Comparison of ENCODE assay signal across 13 mouse cellular contexts in the genomic region with DNA sequence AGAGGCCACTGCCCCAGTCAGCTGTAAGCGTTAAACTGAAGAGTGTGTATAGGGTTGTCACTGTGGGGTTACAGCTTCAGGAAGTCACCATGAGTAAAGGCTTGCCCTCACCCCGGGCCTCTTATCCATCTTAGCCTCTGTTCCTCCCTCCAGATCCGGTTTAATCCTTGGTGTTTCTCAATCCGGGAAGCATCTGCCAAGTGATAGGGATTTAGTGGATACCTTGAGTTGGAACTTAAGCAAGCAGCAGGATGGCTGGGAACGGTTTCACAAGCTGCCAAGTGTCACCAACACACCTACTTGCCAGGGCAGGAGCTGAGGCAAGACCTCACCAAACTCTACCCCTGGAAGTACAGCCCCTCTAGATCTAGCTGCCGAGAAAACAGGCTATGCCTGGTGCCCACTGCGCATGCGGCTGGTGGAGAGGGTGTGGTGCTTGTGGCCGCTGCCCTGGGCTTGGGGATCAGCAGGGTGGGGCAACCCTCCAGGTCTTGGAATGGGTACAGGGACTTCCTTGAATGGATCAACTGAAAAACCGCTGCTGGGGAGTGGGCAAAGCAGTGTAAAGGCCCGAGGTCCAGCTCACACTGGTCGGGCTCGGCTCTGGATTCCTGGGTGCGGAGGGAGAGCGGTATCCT. TPM values are rescaled to one million over a fixed set of nuclear protein-coding genes. Genes with fewer than 3 reads are reported as not detected.
DNase-seq lines count a peak whose midpoint lies in the region; ATAC-seq lines count a peak whose summit lies in the region.
"Had no signal": no experiment of that assay in that cellular context is flagged by ENCODE, and none has a peak within 500 bp of the region (broad histone marks: within the 10 kb centered on the region; RNA-seq: fewer than 3 reads in every experiment).

No protein-coding gene starts in this region.

- 67% methylated on average over 15 of the region's 15 CpGs for WGBS in heart, embryonic 15.5 days
- WGBS in intestine, embryonic 15.5 days: 61% methylated on average over 15 of the region's 15 CpGs

- no peak overlapping the region for H3K4me3 ChIP-seq in heart, embryonic 15.5 days
- H3K4me3 ChIP-seq in intestine, embryonic 15.5 days (replicated peaks): no peak overlapping the region

- no peak for ATAC-seq in heart, embryonic 15.5 days (replicated peaks; ENCODE audit: insufficient number of reproducible peaks, insufficient read depth, low FRiP score, low read depth)
- 0 out of 2 replicates have a peak, but pooled peaks have one; percentile 1 for ATAC-seq in intestine, embryonic 15.5 days

- no peak overlapping the region for H3K9ac ChIP-seq in heart, embryonic 15.5 days
- no peak overlapping the region for H3K9ac ChIP-seq in intestine, embryonic 15.5 days

- H3K4me2 ChIP-seq in heart, embryonic 15.5 days: peak overlapping the region; percentile 100; the same call in 1 of the 2 replicates
- H3K4me2 ChIP-seq in intestine, embryonic 15.5 days (replicated peaks): peak overlapping the region; percentile 98
- H3K4me2 ChIP-seq: liver, embryonic 11.5 days had no signal

- peaks cover 42% of the 10 kb centered on the region for H3K27me3 ChIP-seq in heart, embryonic 15.5 days
- peaks cover 10% of the 10 kb centered on the region; the same call in 1 of the 2 replicates for H3K27me3 ChIP-seq in intestine, embryonic 15.5 days (replicated peaks)

- intact Hi-C loops in heart, postnatal 36 days (cut with DNase I): loop anchor here (2.0 kb wide), 1 partner anchor 40 kb away; the partner anchor contains the start of gene Minos1

- no peak overlapping the region for H3K27ac ChIP-seq in heart, embryonic 15.5 days
- H3K27ac ChIP-seq in intestine, embryonic 15.5 days: no peak overlapping the region

- H3K9me3 ChIP-seq in heart, embryonic 15.5 days (replicated peaks): no peaks in the 10 kb centered on the region
- H3K9me3 ChIP-seq in intestine, embryonic 15.5 days: no peaks in the 10 kb centered on the region

- no peak for DNase-seq in heart, postnatal 36 days
- DNase-seq in ZHBTc4 (ENCODE audit: low read depth, low spot score): peak; percentile 35
- DNase-seq in lung, postnatal 36 days: peak; percentile 54
- no peak for DNase-seq in cerebellum, adult 11-12 months
- DNase-seq in embryo, embryonic 9.5 days (ENCODE audit: extremely low spot score): no peak
- DNase-seq in urinary bladder, postnatal 36 days (ENCODE audit: low spot score in 2 of 2): no peak
- DNase-seq: adrenal gland, postnatal 14 days; cerebellum, adult 18-20 months had no signal

- peaks cover 35% of the 10 kb centered on the region for H3K4me1 ChIP-seq in heart, embryonic 15.5 days (replicated peaks)
- H3K4me1 ChIP-seq in intestine, embryonic 15.5 days (replicated peaks): peaks cover 54% of the 10 kb centered on the region

- H3K36me3 ChIP-seq in heart, embryonic 15.5 days: no peaks in the 10 kb centered on the region
- H3K36me3 ChIP-seq in intestine, embryonic 15.5 days: no peaks in the 10 kb centered on the region

RNA-seq across cellular contexts. Expression of gene Nbl1, which starts 2.4 kb away (rescaled TPM):
- 21.4 and 34.5 TPM in 2 replicates for polyA plus RNA-seq in heart, embryonic 15.5 days (2015; fragmentation: Nextera tagmentation; extraction: Ambion mirVana)
- total RNA-seq in heart, postnatal 36 days (2021): 10 to 100 TPM; 25.5 to 29.1 TPM
- polyA plus RNA-seq in intestine, embryonic 15.5 days (2015; fragmentation: Nextera tagmentation; extraction: Ambion mirVana): 49.5 and 49.9 TPM in 2 replicates

RNA-seq across cellular contexts. Expression of gene Htr6, which starts 15.1 kb away (rescaled TPM):
- not detected in 2 replicates for polyA plus RNA-seq in heart, embryonic 15.5 days (2015; fragmentation: Nextera tagmentation; extraction: Ambion mirVana)
- total RNA-seq in heart, postnatal 36 days (2021): not detected
- 0.14 and 0.18 TPM in 2 replicates for polyA plus RNA-seq in intestine, embryonic 15.5 days (2015; fragmentation: Nextera tagmentation; extraction: Ambion mirVana)
- total RNA-seq: adrenal gland, postnatal 14 days; gastrocnemius, postnatal 4 days; hematopoietic stem cell, adult 5-6 weeks had no signal
- polyA plus RNA-seq: liver, embryonic 11.5 days had no signal

RNA-seq across cellular contexts. Expression of gene Minos1, which starts 40.5 kb away (rescaled TPM):
- polyA plus RNA-seq in heart, embryonic 15.5 days (2015; fragmentation: Nextera tagmentation; extraction: Ambion mirVana): 589 and 818 TPM in 2 replicates
- total RNA-seq in heart, postnatal 36 days (2021): 100 to 1,000 TPM; 679 to 769 TPM
- polyA plus RNA-seq in intestine, embryonic 15.5 days (2015; fragmentation: Nextera tagmentation; extraction: Ambion mirVana): 640 and 702 TPM in 2 replicates

Comparison
In these comparisons a context has a peak if more than half of its experiments do, and no peak if none do; other contexts are left out.
1. DNase-seq: peak in ZHBTc4 (single experiment) and lung, postnatal 36 days (single experiment); none in heart, postnatal 36 days (0 of 2), cerebellum, adult 11-12 months (single experiment), embryo, embryonic 9.5 days (single experiment) and urinary bladder, postnatal 36 days (0 of 2).